Mouse (Mus musculus): ENCODE data around the gene Ern2.

- TF ChIP-seq CTCF (IDR thresholded peaks at IDR 0.05; ENCODE audit: extremely low read depth, insufficient read depth, insufficient read length, insufficient replicate concordance) (no peak), POLR2A (IDR thresholded peaks at IDR 0.05; ENCODE audit: low read depth, low read length) (no peak)
Observed at GRCm38 (mm10) chr7:122140991-122141390, 45.0 kb downstream of the Ern2 start.
